Mouse (Mus musculus) lung, postnatal 25 days (tissue): ENCODE results near the gene Pfkp.

Source experiments
- DNase-seq: peaks from one replicate; pipeline ENCODE4 v3.0.0; 2022; ENCODE audit warnings: low spot score

Pfkp gene

GRCm38 (mm10) chr13:6648669-6649233, at the start of gene Pfkp:
Gene Pfkp, minus strand, starts transcription at chr13:6648777.
- peak; percentile 92 for DNase-seq

DNA sequence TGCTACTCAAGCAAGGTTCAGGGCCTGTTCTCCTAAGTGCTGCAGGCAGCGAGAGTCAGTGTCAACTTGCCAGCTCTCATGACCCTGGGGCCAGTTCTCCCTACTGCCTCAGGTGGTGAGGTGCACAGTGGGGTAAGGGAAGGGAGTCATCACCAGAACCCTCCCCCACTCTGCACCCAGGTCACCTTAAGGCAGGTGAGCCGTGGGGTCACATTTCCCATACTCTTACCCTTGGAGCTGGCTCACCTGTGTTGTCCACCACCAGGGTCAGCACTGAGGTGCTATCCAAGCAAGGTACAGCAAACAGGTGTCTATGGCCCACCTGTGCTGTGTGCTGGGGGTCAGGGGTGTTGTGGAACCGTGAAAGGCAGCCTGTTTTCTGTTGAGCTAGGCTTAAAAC, 42.0 kb upstream of the Pfkp start:
- no peak for DNase-seq

GRCm38 (mm10) chr13:6689962-6690361, 41.4 kb upstream of the Pfkp start:
- peak; percentile 31 for DNase-seq

GRCm38 (mm10) chr13:6688790-6689433, 40.3 kb upstream of the Pfkp start:
- peak; percentile 13 for DNase-seq

DNA sequence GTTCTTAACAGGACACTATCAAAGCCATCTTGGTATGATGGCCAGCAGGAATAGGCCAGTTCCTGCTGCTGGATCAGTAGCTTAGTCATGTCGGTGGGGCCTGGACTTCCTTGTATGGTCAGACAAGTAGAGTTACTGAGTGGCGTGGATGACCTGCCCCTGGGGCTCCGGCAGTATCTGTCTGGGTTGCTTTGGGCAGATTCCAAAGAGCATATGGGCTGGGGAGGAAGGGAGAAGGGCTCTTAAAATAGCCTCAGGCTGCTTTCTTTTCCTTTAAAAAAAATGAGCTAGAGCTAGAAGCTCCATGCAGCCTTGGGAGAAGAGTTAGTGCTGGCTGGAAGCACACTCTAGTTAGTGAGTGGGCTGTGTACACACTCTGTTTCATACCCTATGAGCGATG, 18.3 kb upstream of the Pfkp start:
- DNase-seq = no peak

DNA sequence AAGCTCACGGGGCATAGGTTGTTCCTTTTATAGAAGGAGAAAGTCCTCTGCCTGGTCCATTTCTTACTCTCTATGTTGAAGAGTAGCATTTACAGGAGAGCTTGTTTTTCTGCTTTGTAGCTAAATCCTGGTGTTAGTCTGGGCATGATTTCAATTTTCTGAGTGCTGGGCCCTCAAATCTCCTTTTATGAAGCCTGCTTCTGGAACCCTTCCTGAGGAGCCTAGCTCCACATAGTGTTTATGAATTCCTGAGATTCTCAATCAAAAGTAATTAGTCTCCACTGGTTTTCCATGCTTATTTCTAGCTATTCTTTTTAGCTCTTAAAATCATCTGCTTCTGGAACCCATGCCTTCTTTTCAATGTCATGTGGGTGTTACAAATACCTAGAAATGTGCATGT, 16.9 kb upstream of the Pfkp start:
- DNase-seq = no peak

DNA sequence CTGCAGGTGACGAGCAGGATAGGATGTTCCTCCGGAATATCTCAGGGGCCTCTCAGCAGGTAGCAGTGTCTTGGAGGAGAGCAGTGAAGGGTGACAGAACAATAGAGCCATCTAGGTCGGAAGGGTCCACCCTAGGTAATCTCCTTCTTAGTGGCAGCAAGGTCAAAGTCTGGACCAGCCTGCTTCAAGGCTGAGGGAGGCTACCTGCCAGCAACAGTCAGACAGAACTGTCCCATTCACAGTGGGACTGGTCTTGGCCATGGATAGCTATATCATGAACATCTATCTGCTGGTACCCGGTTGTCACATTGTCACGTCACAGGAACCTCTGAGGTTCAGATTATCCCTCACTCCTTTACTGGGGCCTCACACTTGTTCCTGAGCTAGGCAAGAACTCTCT, 15.6 kb upstream of the Pfkp start:
- no peak for DNase-seq

DNA sequence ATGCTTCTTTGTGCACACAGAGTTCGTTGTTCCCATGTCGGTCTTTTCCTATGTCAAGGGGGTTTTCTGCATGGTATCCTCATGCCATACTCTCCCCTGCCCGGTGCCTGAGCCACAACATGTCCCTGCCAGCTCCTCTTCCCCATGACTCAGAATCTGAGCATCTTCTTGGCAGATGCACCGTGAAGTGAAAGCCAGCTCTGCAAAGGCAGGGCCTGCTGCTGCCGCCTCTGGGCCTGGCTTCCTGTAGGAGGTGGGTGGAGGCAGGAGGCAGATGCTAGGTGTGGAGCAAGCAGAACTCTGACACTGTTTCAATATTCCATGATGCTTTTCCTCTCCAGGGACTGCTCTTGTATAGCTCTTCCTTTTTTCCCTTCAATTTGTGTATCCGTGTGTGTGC, 10.7 kb upstream of the Pfkp start:
- no peak for DNase-seq

DNA sequence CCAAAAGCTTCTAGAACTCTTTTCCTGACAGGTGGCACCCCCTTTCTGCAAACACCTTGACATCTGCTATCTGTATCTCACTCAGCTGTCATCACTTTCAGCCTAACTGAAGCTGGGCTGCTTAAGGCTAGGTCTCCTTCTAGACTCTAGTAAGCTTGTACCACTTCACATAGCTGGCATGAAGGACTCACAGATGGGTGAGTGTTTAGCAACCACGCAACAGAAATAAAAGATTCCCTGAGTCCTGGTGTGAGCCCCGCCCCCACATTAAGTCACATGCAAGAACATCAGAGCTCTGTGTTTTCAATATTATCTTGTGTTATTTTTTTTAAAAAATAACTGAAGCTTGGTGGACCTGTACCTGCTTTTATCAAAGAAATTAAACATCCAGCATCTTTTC, 8.7 kb upstream of the Pfkp start:
- no peak for DNase-seq

- no peak for DNase-seq
These were observed 965 bp upstream of the Pfkp start for GRCm38 (mm10) chr13:6649542-6649941.

DNA sequence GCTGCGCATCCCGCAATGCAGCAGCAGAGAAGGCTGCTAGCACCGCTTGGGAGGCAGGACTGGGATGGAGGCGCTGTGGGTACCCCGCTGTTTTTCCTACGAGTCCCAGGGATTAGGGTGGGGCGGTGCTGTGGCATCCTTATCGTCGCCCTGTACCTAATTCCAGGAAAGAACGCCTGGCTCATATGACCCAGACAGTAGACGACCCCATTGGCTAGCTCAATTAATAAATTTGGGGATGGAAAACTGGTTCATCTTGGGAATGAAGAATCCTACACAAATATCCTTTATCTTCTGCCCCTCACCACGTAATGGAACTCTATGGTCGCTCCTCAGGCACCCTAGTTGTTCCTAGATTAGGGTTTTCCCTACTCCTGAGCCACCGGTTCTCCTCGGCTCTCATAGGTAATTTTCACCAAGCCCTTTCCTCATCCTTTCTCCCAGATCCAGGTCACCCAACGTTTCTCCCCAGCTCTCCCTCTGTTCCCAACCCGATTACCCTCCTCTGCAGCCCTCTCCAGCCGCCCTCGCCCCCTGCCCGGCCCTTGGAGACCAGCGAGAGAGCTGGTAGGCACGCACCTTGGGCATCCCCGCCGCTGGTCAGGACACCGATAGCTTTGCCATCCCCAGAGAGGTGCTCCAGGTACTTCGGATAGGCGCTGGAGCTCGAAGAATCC, 447 bp downstream of the Pfkp start:
- no peak for DNase-seq

GRCm38 (mm10) chr13:6647067-6647991, 1.2 kb downstream of the Pfkp start:
- DNase-seq = peak; percentile 64

DNA sequence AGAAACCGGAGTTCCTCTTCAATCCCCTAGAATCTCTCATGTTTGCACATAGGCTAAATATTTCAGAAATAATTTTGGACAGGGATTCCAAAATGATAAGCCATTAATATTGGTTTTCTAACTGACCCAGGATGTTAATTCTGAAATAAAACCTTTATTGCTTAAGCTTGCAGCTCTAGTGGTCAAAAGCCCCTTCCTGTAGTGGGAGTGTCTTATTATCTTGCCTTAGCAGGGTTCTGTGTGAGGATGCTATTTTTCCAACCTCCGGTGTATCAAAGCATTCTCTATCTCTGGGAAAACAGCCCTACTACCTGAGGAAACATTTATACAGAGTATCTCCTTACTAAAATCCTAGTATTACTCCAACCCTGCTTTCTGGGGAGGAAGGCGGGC, 1.9 kb downstream of the Pfkp start:
- DNase-seq = no peak

DNA sequence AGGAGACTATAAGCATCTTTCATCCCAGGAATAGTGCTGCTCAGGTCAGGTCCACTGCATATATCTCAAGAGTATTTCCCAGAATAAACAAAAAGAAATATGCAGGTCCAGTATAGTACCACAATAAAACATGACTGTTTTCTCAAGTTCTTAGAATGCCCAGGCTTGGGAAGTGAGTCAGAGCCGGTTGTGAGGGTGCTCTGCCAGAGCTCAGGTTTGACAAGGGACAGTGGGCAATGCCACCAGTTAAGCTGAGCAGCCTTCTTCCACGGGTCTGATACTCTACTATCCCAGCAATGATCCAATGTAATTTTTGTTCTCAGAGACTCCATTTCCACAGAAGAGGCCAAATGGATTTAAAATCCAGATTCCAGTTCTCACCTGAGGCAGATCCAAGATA, 2.3 kb downstream of the Pfkp start:
- no peak for DNase-seq

DNA sequence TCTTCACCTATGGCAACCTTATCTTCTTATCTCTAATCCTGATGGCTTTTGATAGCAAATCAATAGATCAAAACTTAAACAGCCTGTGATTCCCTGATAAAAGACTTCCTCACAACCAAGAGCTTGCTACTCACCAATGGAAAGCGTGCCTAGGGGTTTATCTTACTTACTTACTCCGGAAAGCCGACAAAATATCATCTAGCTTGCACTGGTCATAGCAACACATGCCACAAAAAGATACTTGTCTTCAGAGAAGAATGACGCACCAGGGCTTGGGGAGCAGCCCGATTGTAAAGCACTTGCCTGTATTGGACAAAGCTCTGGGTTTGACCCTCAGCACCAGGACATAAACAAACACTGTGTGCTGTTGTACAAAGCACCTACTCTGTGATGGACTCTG, 4.6 kb downstream of the Pfkp start:
- no peak for DNase-seq

GRCm38 (mm10) chr13:6643026-6643425, 5.6 kb downstream of the Pfkp start:
- DNase-seq = no peak

- peak; percentile 14 for DNase-seq
These were observed 6.1 kb downstream of the Pfkp start for GRCm38 (mm10) chr13:6642453-6642852.

DNA sequence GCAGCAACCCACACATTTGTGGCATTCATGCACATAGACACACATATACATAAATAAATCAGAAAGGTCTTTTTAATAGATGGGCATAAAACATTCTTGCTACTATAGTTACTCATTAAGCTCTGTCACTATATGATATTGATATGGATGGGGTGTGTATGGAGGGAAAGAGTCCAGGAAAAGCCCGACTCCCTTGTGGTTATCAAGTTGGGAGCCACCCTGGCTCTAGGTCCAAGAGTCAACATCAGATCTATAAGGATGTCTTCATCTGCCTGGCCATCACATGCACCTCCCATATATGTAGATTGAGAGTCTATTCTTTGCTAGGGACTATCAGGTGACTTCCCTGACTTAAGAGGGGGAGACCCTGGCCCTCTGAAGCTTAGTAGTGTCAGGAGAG, 7.1 kb downstream of the Pfkp start:
- DNase-seq = no peak

DNA sequence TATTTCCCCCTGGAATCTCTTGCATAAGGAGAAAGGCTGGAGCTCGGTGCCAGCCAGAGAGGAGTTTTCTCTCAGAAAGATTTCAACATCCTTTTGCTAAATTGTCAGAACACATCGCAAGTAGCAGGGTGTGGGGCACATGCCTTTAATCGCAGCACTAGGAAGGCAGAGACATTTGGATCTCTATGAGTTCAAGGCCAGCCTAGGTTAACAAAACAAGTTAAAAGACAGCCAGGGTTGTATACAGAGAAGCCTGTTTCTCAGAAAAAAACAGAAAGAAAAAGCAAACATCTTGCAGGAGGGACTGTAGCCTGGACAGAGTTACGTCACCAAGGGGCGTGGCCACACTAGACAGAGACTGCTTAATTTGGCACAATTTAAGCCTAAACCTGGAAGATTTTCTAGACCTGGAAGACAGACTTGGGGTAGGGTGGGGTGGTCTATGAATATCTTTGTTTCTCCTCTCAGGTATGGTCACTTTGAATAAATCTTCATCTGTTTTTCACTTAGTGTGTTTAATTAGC, 9.0 kb downstream of the Pfkp start:
- no peak for DNase-seq

GRCm38 (mm10) chr13:6638976-6639375, 9.6 kb downstream of the Pfkp start:
- DNase-seq = no peak

GRCm38 (mm10) chr13:6638425-6638824, 10.2 kb downstream of the Pfkp start:
- no peak for DNase-seq

DNA sequence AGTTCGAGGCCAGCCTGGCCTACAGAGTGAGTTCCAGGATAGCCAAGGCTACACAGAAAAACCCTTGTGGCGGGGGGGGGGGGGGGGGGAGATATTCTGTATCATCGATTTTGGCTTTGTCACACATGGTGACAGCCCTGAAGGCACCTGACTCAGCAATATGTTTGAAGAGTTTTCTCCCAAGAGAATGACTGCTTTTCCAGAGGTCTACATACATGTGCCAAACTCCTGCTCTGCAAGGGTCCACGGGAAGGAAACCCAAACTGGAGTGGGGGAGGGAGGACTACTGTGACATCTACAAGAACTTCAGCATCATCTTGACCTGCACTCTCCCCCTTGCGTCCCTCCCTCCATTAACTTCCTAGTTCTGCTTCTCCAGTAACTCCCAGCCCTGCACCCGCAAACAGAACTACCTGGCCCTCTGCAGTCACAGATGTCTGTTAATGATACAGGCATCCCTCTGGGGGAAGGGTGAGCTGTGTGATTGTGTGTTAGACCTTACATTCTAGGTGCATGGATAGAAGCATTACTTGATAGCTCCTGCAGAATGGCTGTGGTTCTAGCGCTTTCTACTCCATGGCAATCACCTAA, 10.9 kb downstream of the Pfkp start:
- no peak for DNase-seq
